Mouse (Mus musculus) E14TG2a.4 (cell line): ENCODE measurements at regions not wholly inside any gene's neighbourhood (a gene's known extent, or its start where the extent isn't known, plus 50 kb on each side); places are given as distances from the start of the nearest gene placed in this dataset.

ENCODE experiments used
- CTCF ChIP-seq: conservative IDR thresholded peaks from 2 replicates; pipeline ENCODE4 v1.5.1; 2014; ENCODE audit warnings: low read length
- POU5F1 ChIP-seq: IDR thresholded peaks from 2 replicates; pipeline ENCODE4 v1.6.1; 2014; ENCODE audit warnings: low read length, borderline replicate concordance

- TF ChIP-seq POU5F1 (no peak), CTCF (no peak)
Observed at GRCm38 (mm10) chr4:10051296-10052267, 822.7 kb upstream of the 2610301B20Rik start.
